Mouse (Mus musculus) testis, adult 2 months (tissue): Measurements from ENCODE around the gene Prmt1.

ENCODE experiments used
- CTCF ChIP-seq: fragments of 200-500 bp; IDR thresholded peaks from 2 replicates; pipeline ENCODE4 v1.5.1; 2012; ENCODE audit warnings: low read depth, mild to moderate bottlenecking, inconsistent platforms, low read length, moderate library complexity; ENCODE audit not compliant: control insufficient read depth, insufficient read depth, insufficient replicate concordance
- POLR2A ChIP-seq: fragments of 200-500 bp; IDR thresholded peaks from 2 replicates; pipeline ENCODE4 v1.6.1; 2012; ENCODE audit warnings: low read depth, mild to moderate bottlenecking, inconsistent platforms, low read length, moderate library complexity; ENCODE audit not compliant: control insufficient read depth

DNA sequence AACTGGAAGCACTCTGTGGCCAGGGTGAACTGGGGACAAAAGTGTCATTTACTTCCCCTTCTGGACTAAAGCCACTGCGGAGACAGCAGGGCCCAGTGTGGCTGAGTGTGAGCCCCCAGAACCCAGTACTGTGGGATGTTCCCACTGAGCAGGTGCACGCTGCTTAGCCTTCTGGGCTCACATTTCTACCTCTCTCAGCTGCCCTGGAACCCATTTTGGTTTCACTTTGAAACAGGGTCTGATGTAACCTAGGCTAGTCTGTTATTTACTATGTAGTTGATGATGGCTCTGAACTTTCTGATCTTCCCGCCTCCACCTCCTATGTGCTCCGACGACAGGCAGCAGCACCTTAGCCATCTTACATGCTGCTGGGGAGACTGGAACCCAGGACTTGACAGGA is 23.5 kb downstream of the Prmt1 start:
- no peak for TF ChIP-seq CTCF
- no peak for TF ChIP-seq POLR2A
